Mouse (Mus musculus) ZHBTc4 (cell line): Measurements from ENCODE around the gene Cnr2.

Experiments used
- DNase-seq: peaks from one replicate; pipeline ENCODE4 v3.0.0-alpha.2; 2011; ENCODE audit warnings: low read depth, low spot score

Gene Cnr2

GRCm38 (mm10) chr4:135963457-135964193, 68.4 kb downstream of the Cnr2 start, which contains the start of gene Gale:
Gene Gale, plus strand, starts transcription at chr4:135963727.
- DNase-seq: peak; percentile 100

DNA sequence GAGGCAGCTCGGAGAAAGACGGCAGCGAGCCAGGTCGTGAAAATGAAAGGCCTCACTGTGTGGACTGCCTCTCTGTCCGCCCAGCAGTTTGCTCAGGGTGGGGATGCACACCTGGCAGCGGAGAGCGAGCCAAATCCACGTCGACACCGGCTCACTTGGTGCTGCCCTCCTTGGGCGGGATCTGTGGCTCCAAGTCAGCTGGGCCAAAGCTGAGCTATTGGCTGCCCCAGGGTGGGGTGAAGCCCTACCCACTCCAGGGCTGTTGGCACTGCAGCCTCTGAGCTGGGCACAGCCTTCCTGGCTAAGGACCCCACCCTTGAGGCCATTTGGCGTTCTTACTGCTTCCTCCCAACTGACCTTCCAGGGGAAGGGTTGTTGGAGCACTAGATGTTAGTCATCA, 69.2 kb downstream of the Cnr2 start:
- no peak for DNase-seq

- no peak for DNase-seq
These were observed 69.9 kb downstream of the Cnr2 start for GRCm38 (mm10) chr4:135965113-135965512.

DNA sequence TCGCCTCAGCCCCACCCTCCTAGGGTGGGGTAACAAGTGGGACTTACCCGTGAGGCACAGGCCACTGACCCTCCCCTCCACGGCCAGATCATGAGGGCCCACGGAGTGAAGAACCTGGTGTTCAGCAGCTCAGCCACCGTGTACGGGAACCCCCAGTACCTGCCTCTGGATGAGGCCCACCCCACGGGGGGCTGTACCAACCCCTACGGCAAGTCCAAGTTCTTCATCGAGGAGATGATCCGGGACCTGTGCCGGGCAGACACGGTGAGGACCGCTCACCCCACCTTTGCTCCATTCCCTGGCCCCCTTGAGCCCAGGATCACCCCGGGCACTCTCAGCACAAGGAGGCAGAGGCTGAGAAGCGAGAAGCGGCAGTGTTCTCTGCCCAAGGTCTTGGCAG, 71.1 kb downstream of the Cnr2 start:
- DNase-seq: no peak

- DNase-seq: no peak
These were observed 72.0 kb downstream of the Cnr2 start for GRCm38 (mm10) chr4:135967086-135967760.

DNA sequence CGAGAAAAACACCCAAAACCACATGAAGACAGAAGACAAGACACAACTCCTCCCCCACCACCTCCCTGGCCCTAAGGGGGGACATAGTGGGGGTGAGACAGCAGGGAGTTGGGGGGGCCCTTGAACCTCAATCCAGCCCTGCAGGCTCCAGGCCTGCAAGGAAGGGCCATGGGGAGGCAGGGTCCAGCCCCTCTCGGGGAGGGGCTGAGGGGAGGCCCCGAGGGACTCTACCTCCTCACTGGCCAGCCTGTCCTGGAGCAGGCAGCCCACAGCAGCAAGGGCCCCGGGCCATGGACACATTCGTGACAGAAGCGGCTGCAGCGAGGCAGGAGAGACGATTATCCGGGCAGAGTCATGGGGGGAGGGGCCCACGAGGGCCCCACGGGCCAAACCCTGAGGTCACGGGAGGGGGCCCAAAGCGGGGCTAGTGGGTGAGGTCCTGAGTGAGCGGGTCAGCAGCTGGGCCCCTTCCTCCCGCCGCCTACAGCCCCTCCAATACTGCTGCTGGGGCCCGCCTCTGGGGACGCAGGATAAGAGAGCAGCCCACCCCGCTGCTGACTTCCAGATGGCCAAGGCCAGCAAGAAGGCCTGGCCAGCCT, 73.2 kb downstream of the Cnr2 start:
- no peak for DNase-seq

DNA sequence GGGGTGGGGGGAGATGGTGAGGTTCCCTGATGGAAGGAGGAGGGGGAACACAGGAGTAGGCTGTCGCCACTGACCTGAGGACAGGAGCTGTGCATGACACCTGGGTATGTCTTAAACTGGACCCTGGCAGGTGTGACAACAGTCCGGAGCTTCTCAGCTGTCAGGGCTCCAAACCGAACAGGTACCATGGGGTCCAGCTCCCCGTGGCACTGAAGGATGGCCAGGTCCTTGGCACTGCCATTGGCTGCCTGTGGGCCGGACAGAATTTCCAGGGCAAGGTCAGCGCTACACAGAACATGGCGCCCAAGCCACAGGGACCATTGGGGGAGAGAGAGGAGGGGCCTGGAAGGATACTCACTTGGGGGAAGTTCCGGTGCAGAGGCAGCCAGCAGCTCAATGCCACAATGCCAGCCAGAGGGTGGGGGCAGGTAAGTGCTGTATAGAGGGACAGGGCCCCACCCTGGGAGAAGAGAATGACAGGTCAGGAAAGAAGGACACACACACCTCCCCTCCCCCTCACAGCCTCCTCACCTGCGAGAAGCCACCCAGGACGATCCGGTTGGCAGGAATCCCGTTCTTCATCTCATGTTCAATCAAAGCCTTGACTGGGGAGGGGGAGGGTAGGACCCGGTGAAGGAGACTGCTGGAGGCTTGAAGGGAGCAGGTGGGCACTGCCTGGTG, 74.0 kb downstream of the Cnr2 start:
- no peak for DNase-seq
